Mouse (Mus musculus): ENCODE results near the gene Macrod2.

Macrod2 gene

DNA sequence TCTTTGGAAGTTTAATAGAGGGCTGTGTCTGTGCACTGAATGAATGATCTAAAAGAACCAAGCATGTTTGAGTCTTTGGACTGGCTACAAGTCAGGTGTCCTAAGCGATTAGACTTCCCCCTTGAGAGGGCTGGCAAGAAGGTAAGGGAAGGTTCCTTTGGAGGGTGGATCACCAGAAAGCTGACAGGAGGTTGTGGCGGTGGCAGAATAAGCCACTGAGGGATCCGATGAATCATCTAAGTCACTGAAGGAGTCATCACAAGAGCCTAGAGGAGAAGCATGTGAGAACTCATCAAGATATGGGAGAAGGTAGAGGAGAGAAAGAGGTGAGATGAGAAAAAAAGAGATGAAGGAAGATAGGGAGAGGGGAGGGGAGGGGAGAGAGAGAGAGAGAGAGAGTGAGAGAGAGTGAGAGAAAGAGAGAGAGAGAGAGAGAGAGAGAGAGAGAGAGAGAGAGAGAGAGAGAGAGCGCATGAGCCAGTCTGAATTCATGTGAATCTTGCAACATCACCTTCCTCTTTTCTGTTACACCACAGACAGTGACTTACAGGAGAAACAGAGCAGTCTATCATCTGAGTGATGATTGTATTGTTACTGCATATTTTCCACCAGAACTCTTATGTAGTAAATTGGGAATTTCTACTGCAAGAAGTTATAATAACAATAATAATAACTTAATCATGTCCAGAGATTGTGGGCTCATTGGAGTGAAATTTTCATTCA is 398.9 kb downstream of the Macrod2 start:
- no peak for DNase-seq (ENCODE audit: low spot score)

DNA sequence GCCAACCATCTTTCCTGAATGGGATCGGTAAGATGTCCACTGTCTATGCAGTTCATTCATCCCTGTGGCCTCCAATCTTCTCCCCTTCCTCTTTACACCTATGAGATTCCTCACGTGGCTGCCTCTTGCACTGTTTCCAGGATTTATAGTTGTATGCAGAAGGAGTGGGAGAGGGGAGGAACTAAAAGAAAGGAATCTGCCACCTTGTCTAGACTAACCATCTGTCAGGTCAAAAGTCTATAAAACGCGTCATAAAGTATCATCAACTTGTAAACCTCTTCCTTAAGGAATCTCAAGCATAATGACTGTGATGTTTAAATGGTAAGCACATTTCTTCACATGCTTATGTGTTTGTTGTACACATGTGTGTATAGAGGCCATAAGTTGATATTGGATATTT is 416.6 kb downstream of the Macrod2 start:
- no peak for DNase-seq (ENCODE audit: low spot score)

DNA sequence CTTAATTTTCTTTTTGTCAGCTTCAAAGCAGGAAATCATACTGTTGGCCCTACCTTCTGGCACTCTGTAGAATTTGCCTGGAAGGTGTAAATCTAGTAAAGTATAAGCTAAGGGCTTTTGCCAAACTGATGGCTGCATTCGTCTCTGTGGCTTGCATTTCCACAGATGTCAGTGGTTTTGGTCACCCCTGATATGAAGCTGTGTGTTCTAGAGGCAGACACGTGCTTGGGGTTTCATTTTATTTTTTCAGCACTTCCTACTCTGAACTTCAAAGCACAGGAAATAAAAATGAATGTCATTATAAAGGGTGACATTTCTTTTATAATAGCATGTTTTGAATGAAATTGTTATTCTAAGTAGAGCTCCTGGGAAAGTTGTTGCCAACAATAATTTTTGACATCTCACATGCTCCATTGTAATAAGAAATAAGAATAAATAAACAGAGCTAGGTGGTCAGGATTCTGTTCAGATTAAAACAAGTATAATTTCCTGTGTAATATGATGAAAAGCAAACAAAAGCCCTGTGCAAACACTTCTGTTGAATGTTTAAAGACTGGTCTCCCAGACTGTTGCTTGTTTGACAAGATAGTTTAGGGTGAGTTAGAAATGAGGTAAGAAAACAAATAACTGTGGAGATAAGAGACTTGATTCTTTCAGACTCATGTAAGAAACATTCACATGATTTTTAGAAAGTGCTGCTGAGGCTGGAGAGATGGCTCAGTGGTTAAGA is 424.4 kb downstream of the Macrod2 start:
- no peak for DNase-seq (ENCODE audit: low spot score)

DNA sequence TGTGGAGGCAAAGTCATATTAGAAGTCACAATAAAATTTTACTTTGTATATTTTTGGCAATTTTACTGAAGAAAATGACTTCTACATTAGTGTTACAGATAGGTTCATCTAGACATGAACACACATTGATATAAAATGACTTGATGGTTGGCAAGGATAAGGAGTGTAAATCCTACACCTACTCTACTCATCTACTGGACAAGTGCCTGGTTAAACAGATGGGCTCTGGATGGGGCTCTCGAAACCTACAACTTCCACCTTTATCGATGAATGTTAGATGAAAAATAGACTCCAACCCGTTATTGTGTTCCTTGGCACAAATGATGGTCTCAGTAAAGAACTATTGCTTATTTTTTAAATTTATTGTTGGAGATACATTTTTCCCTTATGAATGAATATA is 427.3 kb downstream of the Macrod2 start:
- no peak for DNase-seq (ENCODE audit: low spot score)

DNA sequence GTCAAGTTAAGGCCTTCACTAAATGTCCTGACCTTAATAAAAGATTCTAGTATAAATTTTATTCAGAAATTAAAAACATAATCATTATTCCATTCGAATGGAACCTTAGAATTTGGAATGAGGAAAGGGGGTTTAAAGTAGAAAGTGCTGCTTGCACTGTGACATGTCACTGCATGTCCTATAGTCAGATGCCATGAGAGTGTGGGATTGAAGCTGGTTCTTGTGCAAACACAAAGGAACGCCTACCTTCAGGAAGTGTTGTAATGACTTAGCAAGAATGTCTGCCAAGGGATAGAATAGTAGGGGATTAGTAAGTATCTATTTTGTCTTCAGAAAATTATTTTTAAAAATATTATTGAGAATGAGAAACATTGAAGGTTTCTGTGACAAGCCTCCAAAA is 431.1 kb downstream of the Macrod2 start:
- DNase-seq (ENCODE audit: low spot score) = no peak

DNA sequence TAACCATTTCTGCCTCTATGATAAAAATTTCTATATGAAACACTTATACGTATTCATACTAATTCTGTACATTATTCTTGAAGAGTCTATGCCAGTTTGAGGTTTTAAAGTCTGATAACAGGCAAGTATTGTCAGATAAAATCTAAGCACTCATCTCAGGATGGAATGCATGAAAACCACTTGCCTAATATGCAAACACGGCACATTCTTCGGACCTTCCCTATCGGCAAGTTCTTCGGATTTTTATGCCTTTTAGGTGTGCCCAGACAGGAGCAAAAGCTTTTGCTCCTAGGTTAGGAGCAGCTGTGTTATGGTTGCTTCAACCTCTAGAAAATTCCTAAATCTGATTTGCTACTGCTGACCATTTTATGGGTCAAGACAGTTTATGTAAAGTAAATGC is 433.8 kb downstream of the Macrod2 start:
- DNase-seq (ENCODE audit: low spot score) = no peak

DNA sequence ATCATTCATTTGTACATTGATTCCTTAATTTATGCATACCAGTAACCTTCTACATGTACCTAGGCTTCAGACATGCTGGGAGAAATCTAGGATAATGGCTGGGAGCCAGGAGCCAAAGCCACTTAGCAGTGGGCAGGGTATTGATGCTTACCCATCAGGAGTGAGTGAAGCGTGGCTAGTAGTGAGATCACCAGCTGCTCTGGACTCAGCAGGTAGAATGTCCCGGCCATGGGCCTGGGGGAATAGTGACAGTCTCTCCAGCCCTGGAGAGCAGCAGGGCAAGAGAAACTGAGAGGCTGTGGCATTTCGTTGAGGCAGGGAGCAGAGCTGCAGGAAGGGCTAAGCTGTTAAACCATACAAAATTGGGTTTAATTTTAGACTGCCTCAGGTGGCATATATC is 435.0 kb downstream of the Macrod2 start:
- DNase-seq (ENCODE audit: low spot score) = no peak

DNA sequence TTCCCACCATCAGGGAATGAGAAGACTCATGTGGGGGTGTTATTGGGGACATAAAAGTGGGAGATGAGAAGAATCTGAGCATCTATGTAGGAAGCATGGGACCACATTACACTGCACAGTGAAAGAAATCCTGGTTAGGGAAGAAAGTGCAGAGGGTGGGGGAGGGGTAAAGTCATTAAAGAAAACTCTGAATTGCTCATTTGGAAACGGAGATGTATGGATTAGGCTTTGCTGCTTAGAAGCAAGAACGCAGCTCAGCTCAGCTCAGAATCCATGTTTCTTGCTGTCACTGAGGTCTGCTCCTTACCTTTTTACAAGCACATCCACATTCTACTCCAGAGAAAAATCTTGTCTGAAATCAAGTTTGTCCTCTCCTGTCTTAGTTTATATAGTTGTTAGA is 444.3 kb downstream of the Macrod2 start:
- no peak for DNase-seq (ENCODE audit: low spot score)

DNA sequence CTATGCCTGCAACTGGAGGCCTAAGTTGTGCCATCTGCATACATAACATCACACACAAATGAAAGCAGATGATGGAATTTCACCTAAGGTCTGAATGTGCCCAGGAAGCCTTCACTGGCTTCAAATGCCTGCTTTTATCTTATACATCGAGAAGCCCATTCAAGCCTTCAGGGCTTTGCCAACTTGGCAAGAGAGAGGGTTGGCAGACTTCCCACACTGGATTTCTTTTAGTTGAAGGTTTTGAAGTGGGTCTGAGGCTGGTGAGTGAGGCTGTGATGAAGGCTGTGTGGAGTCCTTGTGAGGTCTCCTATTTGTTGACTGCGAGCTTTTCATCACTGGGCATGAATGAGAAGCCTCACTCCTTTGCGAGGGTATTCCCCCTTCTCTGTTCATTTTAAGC is 444.8 kb downstream of the Macrod2 start:
- DNase-seq (ENCODE audit: low spot score) = peak; percentile 7

DNA sequence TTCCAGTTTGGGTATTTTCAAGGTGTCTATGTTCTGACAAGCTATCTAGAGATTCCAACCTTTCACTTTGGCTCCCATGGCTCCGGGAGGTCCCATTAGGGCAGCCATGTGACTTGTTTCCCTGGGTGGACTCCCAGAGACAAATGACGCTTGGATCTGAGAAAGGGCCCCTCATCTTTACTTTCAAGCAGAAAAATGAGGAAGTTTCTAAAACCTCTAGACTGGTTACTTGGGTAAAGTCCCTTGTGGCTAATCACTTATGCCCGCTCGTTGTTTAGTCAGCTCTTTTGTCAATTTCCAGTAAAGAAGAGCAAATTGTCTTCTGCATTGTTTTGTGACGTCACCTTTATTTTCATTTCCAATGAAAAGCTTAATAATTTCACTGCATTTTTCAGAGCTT is 448.9 kb downstream of the Macrod2 start:
- no peak for DNase-seq (ENCODE audit: low spot score)

DNA sequence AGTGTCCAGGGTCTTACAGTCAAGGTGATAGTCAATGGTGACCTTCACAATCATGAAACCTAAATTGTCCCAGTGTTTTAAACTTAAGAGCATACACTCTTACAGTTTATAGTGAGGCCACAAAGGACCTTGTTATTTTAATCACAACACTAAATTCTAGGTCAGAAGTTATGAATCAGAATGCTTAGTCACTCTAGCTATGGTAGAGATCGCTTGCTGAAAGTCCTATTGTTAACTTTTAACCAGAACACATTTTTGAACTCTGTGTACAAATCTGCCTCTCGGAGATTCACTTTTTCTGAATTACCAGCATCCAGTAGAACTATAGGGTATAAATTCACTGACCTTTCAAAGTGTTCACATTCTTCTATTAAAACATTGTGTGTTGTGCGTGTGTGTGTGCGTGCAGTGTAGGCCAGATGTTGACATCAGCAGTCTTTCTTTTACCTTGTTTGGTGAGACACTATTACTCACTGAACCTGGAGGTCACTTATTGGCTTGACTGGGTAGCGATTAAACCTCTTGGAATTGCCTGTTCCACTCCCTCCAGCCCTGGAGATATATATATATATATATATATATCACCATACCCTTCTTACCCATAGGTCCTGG is 452.8 kb downstream of the Macrod2 start:
- DNase-seq (ENCODE audit: low spot score) = no peak

DNA sequence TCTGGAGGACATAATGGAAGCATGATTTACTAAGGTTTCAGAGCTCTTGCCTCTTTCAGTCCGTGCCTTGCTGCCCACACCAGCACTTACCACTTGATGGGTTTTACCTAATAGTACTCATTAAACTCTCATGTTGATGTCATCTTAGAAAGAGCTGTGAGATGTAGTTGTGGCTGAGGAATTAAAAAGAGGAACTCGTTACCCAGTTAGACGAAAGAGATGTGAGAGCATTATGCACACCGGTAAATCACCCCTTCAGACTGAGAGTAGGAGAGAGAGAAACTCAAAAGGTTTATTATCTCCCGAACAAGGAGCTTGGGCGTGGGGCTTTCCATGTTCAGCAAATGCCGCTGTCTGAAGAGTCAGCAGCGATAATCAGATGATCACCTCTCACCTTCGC is 458.4 kb downstream of the Macrod2 start:
- no peak for DNase-seq (ENCODE audit: low spot score)

DNA sequence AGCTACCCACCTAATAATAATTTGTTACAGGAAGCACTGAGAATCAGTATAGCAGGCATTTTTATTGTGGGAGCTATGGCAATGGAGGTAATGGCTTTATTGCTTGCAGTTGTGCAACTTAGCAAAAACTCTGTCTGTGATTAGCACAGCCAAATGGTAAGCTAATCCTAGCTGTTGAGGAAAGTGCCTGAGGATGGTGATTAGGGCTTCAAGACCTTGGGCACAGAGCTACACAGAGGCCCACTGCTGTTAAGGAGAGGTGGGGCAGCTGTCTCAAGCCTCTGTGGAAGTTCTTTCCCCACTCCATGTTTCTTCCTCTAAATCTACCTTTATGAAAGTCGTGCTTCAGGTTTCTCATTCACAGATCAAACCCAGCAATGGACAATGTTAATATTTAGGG is 466.2 kb downstream of the Macrod2 start:
- DNase-seq (ENCODE audit: low spot score) = no peak

DNA sequence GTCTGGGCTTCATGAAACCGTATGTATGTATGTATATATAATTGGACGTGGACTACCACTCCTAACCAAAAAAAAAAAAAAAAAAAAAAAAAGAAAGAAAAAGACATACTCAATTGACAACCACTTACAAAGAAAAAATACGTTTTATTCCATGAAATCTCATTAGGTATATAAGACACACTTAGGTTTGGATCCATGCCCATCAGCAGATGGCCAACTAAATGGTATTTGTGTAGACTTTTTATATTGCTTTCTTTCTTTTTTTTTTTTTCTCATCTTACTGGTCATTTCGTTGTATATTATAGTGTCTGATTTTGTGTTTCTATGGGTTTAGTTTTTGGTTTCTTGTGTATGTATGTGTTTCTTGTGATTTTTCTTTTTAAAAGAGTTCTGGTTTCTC is 467.6 kb downstream of the Macrod2 start:
- no peak for DNase-seq (ENCODE audit: low spot score)

DNA sequence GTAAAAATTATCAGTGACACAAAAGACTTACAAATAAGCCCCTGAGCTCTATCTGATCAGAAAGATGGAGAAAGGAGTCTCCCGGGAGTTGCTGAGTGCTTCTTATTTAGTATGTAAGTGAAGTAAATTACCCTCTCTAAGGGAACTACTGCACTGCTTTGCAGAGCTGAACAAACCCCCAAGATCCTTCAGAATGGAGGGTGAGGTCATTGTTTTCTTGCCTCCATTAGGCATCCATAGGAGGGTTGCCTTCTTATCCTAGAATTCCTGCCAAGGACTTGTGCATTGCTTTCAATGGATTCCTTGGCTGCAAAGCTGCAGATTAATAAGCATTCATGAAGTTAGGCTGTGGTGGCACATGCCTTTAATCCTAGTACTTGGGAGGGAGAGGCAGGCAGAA is 470.5 kb downstream of the Macrod2 start:
- no peak for DNase-seq (ENCODE audit: low spot score)

DNA sequence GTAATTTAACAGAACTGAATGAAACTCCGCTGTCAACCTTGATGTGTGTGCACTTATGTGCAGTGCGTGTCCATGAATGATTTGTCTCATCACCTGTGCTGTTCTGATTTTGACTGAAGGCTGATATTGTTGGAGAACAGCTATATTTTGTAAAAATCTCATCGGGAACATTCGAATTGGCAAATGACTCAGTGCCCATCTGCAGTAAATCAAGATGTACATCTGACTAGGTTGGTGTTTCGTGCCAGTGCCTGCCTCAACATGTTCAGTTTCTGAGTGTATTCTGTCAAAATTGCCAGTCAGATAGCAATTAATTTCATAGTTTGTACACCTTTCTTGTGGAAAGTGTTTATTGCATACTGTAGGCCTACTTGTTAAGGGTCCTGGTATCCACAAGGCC is 472.0 kb downstream of the Macrod2 start:
- DNase-seq (ENCODE audit: low spot score) = no peak

DNA sequence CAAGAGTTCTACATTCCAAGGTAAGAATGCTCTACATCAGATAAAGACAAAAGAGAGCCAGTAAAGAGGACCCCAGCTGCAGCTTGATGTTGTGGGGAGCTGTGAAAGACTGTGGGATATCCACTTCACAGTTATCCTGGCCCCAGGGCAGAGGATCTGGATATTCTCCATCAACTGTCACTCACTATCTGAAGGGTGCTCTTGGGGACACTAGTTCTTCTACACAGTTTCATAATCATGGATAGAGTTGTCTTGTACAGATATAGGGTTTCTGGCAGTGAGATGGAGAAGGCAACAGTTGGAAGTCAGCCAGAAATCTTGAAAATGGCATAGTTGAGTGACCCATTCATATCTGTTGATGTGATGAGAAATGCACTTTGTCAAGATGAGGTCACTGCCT is 490.1 kb downstream of the Macrod2 start:
- no peak for DNase-seq (ENCODE audit: low spot score)

DNA sequence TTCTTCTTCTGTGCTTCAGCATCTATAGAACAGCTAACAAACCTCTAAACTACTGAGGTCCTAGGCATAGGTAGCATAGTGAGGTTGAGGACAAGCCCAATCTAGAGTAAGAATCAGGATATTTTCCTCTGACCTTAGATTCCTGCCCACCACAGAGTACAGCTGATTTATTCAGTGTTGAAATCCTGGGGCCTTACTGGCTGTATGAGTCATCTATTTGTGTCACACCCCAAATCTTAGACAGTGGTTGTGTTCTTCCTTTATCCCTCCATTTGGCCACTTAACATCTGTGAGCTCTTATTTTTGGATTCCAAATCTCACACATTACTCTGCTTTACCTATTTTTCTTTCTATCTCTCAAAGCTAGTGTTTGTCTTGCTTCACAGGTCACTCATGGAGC is 495.6 kb downstream of the Macrod2 start:
- DNase-seq (ENCODE audit: low spot score) = no peak

DNA sequence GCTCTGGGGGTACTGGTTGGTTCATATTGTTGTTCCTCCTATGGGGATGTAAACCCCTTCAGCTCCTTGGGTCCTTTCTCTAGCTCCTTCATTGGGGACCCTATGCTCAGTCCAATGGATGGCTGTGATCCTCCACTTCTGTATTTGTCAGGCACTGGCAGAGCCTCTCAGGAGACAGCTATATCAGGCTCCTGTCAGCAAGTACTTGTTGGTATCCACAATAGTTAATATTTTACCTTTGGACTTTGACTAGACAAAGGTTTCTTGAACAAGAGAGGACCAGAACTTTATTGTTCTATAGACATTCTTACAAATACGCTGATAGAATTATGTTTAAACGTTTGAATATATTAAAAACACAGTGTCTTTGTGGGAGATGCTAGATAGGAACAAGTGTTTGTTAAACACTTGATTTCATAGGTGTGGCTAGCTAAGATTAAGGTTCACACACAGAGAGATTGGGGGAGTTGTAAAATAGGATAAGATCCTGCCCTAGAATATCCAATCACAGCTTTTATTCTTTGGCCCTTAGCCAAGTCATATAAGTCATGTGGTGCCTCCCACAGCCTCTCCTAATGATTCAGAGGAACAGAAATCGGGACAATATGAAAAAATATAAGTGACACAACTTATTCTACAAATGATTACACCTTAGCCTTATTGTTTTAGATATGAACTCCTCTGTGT is 501.4 kb downstream of the Macrod2 start:
- no peak for DNase-seq (ENCODE audit: low spot score)

DNA sequence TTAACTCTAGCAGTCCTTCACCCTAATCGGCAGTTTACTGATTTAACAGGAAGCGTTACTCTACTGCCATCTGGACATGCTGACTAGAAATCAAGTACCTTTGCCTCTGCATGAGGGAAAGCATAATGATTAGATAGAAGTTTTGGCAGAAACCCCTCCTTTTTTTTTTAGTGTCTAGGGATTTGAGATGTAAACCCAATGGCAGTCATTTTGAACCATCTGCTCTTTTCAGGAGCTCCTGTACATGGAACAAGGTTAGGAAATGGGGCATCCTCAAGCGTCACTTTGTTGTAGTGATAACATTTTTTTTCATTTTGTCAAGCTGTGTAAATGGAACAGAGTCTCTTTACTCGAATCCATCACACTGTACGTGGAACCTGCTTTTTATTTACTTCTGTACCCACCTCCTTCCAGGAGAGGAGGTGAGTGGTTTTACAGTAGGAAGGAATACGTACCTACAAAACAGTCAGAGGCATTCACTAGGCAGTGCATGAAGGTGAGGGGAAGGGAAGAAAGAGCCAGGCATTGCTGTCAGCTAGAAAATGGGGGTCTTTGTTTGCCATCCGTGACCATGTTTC is 503.4 kb downstream of the Macrod2 start:
- DNase-seq (ENCODE audit: low spot score) = no peak

DNA sequence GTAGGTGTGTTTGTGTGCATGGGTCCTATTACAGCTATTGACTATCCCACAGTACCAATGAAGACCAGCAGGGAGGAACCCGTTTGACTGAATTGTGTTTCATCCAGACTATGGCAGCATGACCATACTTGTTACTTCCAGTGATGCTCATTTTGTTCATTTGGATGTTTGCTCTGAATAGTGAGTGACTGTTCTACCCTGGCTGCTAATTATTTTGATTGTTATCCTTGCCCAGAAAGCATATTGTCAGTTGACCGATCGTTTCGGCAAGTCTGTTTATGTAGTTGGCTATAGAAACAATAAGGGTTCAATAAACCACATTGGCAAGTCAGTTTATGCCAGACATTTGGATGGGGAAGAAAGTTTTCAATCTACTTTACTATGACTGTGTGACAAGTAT is 510.2 kb downstream of the Macrod2 start:
- no peak for DNase-seq (ENCODE audit: low spot score)

DNA sequence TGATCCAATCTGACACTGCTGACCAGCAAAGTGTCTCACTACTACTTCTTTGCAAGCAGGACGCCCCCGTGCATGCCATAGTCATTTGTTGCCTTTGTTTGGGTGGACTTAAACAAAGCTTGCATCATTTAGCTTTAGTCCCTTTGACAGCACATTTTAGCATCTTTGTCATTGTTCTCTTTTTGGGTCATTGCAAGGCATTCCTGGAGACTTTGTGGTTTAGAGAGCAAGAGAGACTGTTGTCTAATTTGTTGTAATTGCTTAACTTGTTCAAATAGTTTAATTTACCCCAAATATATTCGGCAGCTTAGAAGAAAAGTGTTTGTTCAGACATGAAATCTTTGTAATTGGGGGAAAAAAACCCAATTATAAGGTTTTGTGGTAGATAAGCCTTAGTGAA is 511.0 kb downstream of the Macrod2 start:
- DNase-seq (ENCODE audit: low spot score) = no peak

DNA sequence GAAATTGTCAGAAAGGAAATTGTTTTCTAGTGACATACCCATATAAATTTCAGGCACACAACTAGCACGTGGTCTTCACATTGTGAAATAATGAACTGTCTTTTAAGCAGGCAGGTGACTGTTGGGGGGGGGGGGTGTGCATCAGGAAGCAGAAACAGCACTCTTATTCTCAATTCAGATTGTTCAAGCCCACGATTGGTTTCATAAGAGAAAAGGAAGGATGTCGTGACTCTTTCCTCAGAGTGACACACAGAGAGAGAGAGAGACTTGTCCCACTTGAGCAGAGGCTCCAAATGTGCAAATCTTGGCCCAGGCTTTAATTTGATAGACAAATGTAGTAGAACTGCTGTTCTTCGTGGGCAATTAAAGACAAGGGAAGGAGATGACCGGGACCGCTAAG is 516.4 kb downstream of the Macrod2 start:
- no peak for DNase-seq (ENCODE audit: low spot score)

Measured in left cerebral cortex, adult 11 months (tissue).